Mouse (Mus musculus): ENCODE measurements at regions not wholly inside any gene's neighbourhood (a gene's known extent, or its start where the extent isn't known, plus 50 kb on each side); places are given as distances from the start of the nearest gene placed in this dataset.

GRCm38 (mm10) chr10:87639339-87639738 is 117.7 kb downstream of the Pah start:
- no peak for DNase-seq

- DNase-seq: peak; percentile 57 to 70
Measured at GRCm38 (mm10) chr10:87649091-87649490, 127.5 kb downstream of the Pah start.

- peak; percentile 45 to 65 for DNase-seq
Measured at GRCm38 (mm10) chr10:87652139-87652740, 130.6 kb downstream of the Pah start.

- DNase-seq: no peak
Measured at GRCm38 (mm10) chr10:87654112-87654511, 132.5 kb downstream of the Pah start.

DNA sequence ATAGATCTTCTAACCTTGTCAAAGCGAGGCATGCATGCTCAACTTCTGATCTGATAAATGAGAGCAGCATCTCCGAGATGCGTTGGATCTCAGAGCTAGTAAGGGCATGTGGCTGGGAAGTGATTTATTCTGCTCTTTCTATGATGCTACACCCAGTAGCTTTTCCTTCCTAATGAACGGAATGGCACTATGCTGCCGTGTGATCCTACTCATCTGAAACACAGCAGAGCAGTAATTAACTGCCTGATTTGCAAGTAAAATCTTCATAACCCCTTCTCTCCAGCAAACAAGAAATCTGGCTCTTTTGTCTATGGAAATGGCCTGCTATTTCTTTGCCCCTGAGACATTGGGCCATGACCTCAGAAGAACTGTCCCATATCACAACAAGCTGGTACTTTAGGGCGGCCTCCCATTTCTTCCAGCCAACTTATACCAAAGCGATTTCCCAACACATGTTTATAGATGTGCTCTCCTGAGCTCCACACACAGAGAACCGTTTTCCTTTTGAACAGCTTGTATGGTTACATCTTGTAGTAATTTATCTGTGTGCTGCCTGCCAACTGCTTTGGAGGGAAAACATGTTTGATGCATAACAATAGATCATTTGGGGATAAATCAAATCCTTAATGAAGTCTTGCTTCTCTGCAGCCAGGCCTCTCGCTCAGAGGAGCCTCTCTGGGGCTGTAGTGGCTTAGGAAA is 144.6 kb downstream of the Pah start:
- no peak for DNase-seq

GRCm38 (mm10) chr10:87666719-87667387 is 145.3 kb downstream of the Pah start:
- peak; percentile 53 to 64 for DNase-seq

DNA sequence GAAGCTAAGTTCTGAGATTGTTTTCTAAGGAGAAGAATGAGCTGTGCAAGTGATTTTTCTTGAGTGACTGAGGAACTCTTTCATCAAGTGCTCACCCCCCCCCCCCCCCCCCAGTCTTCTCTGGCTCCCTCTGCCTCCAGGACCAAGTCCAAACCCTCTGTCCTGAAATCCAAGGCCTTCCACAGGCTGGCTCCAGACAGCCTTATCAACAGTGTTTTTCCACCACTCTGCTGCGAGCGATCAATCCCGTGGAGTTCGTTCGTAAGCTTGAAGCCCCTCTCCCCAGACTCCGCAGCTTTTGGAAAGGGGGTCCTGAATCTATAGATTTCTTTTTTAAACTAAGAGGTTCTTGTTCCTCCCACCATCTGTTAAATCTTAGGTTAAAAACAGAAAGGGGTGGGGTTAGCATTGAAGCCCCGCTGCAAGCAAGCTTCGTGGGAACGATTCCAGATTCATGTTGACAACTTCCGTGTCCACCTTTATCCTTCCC is 146.1 kb downstream of the Pah start:
- no peak for DNase-seq

- no peak for DNase-seq
Measured at GRCm38 (mm10) chr10:87674740-87675420, 153.3 kb downstream of the Pah start.

DNA sequence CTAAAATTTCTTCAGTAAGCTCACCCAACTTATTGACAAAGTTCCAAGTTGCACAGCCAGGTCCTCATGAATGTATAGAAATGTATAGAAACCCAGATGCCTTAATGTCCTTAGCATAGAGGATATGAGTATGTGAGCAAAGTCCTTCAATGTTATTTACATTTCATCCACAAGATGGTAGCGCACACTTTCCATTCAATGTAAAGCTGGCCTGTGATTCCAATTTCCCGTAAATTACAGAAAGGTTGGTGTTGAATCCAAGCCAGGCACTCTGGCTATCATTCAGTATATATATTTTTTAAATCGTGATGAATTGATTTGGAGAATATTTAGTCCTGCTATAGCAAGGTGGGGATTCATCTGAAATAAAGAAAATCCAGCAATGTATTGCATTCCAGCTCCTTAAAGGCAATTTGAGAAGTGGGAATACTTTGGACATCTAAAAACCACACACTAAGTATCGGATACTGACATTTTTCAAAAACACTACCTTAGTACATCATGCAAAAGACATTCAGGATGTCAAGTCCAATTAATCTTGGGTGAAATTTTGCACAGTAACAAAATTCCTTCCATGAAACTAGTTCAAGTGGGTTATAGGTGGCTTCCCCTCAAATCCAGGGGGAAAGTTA is 154.6 kb downstream of the Pah start:
- DNase-seq: no peak

DNA sequence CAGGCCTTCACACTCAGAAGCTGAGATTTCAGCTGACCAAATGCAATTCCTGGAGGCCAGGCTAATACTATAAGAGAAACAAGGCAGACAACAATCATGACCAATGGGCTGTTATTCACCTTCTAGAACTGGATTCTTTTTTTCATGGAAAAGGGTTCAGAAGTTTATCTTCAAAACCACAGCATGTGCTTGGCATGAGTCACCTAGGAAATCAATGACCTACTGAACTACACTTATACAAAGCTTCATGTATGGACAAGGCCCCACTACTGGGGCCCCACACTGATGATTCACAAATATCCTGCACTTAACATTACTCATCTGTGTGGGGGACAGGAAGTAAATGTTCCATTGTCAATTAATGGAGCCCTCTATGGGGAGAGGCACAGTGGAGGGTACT is 157.4 kb downstream of the Pah start:
- DNase-seq: no peak

GRCm38 (mm10) chr10:87686311-87686710 is 164.7 kb downstream of the Pah start:
- DNase-seq: no peak

GRCm38 (mm10) chr10:87686785-87687184 is 165.2 kb downstream of the Pah start:
- no peak for DNase-seq

GRCm38 (mm10) chr10:87687844-87688243 is 166.2 kb downstream of the Pah start:
- no peak for DNase-seq

DNA sequence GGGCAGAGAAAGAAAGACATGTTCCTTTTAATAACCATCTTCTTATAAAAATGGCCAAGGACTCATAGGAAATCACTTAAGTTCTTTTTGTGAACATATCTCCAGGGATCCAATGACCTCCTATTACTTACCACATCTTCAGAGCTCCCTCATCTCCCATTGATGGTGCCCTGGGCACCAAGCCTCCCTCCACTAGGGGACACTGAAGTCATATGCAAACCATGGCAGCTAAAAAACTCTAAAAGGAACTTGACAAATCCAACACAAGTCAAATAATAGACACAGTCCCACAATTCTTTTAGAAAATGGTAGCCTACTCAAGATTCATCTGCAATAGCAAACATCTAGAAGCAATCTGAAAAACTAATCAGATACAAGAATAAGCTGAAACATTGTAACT is 167.2 kb upstream of the Igf1 start:
- DNase-seq: peak in 1 of 2 experiments; percentile 5

DNA sequence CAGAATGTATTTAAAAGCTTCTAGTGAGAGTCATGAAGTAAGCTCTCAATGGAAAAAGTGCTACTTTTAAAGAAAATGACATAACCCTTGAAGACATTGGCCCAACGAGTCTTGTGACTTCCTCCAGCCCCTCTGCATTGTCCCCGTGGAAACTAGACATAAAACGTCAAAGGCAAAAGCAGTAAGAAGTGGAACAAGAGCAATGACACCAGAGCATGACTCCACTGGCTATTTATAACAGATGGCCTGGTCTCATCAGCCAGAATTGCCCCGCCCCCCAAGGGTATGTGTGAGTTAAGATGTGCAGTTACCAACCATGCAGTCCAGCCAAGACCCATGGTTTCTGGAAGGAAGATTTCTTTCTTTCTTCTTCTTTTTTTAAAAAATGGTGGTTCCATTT is 161.6 kb upstream of the Igf1 start:
- DNase-seq: peak; percentile 38 to 53

DNA sequence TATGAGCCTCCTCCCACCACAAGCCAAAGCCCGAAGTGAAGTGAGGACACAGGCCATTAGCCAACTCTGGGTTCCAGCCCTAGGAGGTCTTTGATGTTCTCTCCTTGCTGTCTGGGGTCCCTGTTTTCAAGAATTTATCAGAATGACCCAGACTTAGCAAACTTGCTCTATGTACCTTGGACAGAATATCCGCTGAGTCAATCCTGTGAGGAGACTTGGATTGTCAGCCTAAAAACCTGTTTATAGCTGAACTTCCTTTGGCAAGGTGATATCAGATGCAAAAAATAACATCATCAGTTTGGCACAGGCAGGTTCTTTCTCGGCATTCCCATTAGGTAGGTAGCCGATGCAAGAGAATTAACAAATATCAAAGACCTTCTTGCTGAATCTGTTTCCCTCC is 146.9 kb upstream of the Igf1 start:
- DNase-seq: no peak

DNA sequence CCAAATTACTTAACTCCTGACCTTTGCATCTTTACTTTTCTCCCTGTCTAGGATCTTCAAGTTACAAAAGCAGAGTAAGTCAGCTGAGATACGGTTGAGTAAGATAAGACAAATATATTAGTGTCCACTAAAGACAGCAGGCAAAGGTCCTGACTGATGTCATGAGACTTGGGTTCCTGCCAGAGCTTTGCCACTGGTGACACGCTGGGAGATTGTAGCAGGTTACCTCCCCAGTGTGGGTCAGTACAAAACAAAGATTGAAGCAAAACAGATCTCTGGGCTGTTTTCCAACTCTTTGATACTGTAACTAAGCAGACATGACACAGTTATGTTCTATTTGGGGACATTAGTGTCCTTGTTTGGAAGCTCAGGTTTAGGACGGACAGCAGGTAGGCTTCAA is 146.3 kb upstream of the Igf1 start:
- DNase-seq: peak; percentile 15 to 16

DNA sequence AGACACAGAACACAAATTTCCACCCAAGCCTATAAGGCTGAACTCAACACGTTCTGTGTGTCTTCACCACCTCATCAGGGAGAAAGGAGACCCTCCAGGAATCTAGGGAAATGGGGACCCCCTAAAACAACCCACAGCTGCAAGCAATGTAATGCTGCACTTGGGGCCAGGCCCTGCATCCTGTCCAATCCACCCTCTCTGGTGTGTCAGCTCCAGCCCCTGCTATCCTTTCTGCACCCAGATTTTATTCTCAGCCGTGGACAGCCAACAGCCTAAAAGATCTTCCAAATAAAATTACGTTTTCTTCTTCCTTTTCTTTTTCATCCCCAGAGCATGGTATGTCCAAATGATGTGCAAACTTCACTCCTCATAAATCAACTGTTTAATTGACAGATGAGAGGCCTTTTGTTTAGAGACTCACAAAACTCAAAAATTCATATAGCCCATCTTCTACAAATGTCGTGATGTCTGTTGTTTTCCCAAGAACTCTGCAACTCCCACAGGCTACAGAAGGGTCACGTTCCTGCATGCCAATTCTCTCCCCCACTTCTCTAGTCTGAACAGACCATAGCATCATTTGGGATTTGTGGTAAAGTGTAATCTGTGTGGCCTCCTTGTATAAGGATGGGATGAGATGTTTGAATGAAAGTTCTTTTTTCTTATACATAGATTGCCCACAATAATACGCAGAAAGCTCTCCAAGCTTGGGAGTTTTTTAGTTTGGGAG is 142.0 kb upstream of the Igf1 start:
- DNase-seq: no peak

GRCm38 (mm10) chr10:87717156-87717555 is 140.9 kb upstream of the Igf1 start:
- no peak for DNase-seq

- DNase-seq: no peak
Measured at GRCm38 (mm10) chr10:87718491-87718890, 139.6 kb upstream of the Igf1 start.

GRCm38 (mm10) chr10:87719978-87720377 is 138.1 kb upstream of the Igf1 start:
- DNase-seq: no peak

GRCm38 (mm10) chr10:87722244-87722643 is 135.8 kb upstream of the Igf1 start:
- no peak for DNase-seq

Measured in cerebellum, postnatal 10 days (tissue).